Mouse (Mus musculus) hindbrain, embryonic 11.5 days (tissue): Measurements from ENCODE around the gene L3hypdh. TPM values are rescaled to one million over a fixed set of nuclear protein-coding genes. Genes with fewer than 3 reads are reported as not detected.

Source experiments
- ATAC-seq: fragments of 200-750 bp; cut with Nextera tagmentation; 2 replicates; pipeline ENCODE4 v1.8.0; 2017; ENCODE audit warnings: mild to moderate bottlenecking, moderate TSS enrichment, moderate library complexity; ENCODE audit not compliant: low FRiP score
- DNase-seq: peaks from one replicate; pipeline ENCODE4 v3.0.0-alpha.2; 2015; ENCODE audit warnings: low spot score
- H3K27ac ChIP-seq: fragments of 300-500 bp; sonication (generic); 2 replicates; pipeline ENCODE4 v1.5.1; 2014; ENCODE audit warnings: mild to moderate bottlenecking, low read depth, low read length
- H3K27me3 ChIP-seq: fragments of 300-500 bp; sonication (generic); 2 replicates; pipeline ENCODE4 v1.6.1; 2014; ENCODE audit warnings: mild to moderate bottlenecking, low read length, moderate library complexity, mixed read lengths; ENCODE audit not compliant: control insufficient read depth, insufficient read depth
- H3K36me3 ChIP-seq: fragments of 300-500 bp; sonication (generic); 2 replicates; pipeline ENCODE4 v1.6.1; 2014; ENCODE audit warnings: mild to moderate bottlenecking, low read length, moderate library complexity, mixed read lengths; ENCODE audit not compliant: control insufficient read depth, insufficient read depth
- H3K4me1 ChIP-seq: fragments of 300-500 bp; sonication (generic); replicated peaks from 2 replicates; pipeline ENCODE4 v1.6.1; 2014; ENCODE audit warnings: low read length, mixed read lengths; ENCODE audit not compliant: control insufficient read depth, insufficient read depth
- H3K4me2 ChIP-seq: fragments of 300-500 bp; sonication (generic); replicated peaks from 2 replicates; pipeline ENCODE4 v1.6.1; 2014; ENCODE audit warnings: mild to moderate bottlenecking, low read depth, low read length
- H3K4me3 ChIP-seq: fragments of 300-500 bp; sonication (generic); 2 replicates; pipeline ENCODE4 v1.5.1; 2014; ENCODE audit warnings: low read depth, low read length
- H3K9ac ChIP-seq: fragments of 300-500 bp; sonication (generic); 2 replicates; pipeline ENCODE4 v1.6.1; 2014; ENCODE audit warnings: low read depth, low read length
- H3K9me3 ChIP-seq: fragments of 300-500 bp; sonication (generic); 2 replicates; pipeline ENCODE4 v1.6.1; 2016; ENCODE audit warnings: low read length; ENCODE audit not compliant: control insufficient read depth
- WGBS: fragments of 180-500 bp; shearing (Covaris S2); extraction: QIAGEN DNeasy Blood & Tissue Kit; methylation state at CpG from one replicate; pipeline ENCODE4 v1.1.7; 2014; 5-methylcytosine and 5-hydroxymethylcytosine counted together
- polyA plus RNA-seq: library from polyadenylated mRNA; unstranded; fragments of >200 nt; fragmentation: Nextera tagmentation; extraction: Ambion mirVana; gene quantifications from 2 replicates; pipeline ENCODE4 v1.2.1, GENCODE M21; 2014

The L3hypdh gene
- polyA plus RNA-seq, result 9.8 and 11.2 TPM in 2 replicates

DNA sequence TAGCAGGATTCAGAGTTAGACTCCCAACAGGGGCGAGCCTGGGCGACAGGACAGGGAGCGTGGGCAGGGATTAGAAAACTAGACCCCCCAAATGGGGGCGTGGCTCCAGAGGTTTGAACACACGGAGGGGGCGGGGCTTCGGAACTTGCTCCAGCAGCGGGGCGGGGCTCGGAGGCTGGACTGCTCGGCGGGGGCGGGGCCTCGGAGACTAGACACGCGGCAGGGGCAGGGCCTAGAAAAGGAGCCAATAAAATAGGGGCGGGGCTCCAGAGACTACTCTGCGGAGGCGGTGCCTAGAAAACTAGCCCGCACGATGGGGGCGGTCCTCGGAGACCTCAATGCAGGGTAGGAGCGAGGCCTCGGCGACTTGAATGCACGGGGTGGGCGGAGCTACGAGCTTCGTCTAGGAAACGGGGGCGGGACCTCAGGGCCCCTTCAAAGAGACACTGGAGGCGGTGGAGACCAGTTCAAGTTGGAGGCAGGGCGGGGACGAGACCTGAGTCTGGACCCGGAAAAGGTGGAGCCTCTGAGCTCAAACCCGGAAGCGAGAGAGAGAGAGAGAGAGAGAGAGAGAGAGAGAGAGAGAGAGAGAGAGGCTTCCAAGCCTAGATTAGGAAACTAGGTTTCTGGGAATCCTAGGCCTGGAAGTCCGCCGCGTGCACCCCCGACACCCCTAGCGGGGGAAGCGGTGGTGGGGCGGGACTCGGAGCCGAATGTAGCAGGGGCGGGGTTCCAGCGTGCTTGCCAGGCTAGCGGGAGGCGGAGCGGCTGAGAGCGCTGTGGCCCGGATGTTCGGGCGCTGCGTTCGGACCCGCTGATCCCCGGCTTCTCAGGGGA is at the start of gene L3hypdh, which contains the start of gene Jkamp:
Gene L3hypdh (minus strand): TSS at position 111 of the 837 bp plus-strand sequence.
Gene Jkamp (plus strand): TSS at position 261 of the 837 bp plus-strand sequence.
- Histone ChIP-seq H3K27me3 (no peaks in the 10 kb centered on the region), H3K4me2 (peak within 1 kb of the TSS; percentile 91)
- WGBS, result under 1% methylated on average over 54 of the region's 60 CpGs

DNA sequence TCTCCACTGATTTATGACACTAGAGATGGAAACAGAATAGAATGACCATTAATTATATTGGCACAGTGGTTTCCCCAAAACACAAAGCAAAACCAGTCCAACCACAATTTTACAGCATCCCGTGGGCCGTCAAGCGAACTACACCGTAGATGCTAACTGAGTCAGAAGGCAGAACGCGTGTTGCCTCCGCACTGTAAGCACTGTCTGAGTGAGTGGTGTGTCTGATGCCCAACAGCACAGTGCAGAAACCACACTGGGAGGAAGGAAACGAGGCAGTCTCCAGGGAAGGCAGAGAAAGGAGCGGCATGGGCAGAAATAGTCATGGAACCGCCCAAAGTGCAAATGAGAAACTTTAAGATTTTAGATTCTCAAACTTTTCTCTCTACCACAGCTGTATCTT is 44.0 kb upstream of the L3hypdh start:
- Histone ChIP-seq H3K27ac (no peak overlapping the region), H3K4me3 (no peak overlapping the region), H3K27me3 (no peaks in the 10 kb centered on the region), H3K9ac (no peak overlapping the region), H3K36me3 (no peaks in the 10 kb centered on the region), H3K9me3 (no peaks in the 10 kb centered on the region), H3K4me1 (no peaks in the 10 kb centered on the region), H3K4me2 (no peak overlapping the region)
- DNase-seq, result no peak
- 94% methylated on average over 10 of the region's 10 CpGs for WGBS
- no peak for ATAC-seq

More for the DNA sequence above, at the start of gene L3hypdh, which contains the start of gene Jkamp:
- ATAC-seq (peak; percentile 98), DNase-seq (peak; percentile 100)
- Histone ChIP-seq H3K4me3 (peak within 1 kb of the TSS; percentile 68), H3K36me3 (no peaks in the 10 kb centered on the region), H3K4me1 (peaks cover 5% of the 10 kb centered on the region), H3K27ac (peak within 1 kb of the TSS; percentile 97), H3K9me3 (no peaks in the 10 kb centered on the region), H3K9ac (peak within 1 kb of the TSS; percentile 91)

DNA sequence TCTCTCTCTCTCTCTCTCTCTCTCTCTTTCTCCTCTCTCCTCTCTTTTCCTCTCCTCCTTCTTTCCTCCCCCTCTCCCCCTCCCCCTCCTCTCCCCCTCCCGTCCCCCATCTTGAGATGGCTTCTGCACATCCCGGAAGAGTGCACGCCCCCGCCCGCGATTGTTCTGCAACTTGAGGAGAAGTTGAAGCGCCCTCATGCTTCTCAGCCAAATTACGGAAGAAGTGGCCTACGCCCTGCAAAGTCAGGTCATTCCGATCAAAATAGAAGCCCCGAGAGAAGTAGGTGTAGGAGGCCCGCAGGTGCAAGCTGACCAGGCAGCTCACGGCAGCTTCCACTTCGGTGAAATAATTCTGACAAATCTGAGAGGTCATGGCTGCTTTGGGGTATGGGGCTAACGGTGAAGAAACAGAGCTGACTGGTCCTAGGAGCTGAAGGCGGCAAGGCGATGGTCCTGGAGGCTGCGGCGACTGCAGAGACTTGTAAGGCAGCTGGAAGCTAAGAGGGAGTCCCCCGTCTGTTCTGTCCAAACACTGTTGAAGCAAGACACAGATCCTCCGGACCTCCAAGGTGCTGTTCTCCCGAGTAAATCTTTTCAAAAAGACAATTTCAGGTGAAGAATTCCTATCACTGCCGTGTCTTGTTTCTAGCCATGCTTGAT is 30.6 kb upstream of the L3hypdh start:
- DNase-seq (no peak), ATAC-seq (no peak)
- Histone ChIP-seq H3K4me2 (no peak overlapping the region), H3K27me3 (no peaks in the 10 kb centered on the region), H3K27ac (no peak overlapping the region), H3K4me3 (no peak overlapping the region), H3K36me3 (no peaks in the 10 kb centered on the region), H3K4me1 (no peaks in the 10 kb centered on the region), H3K9ac (no peak overlapping the region), H3K9me3 (no peaks in the 10 kb centered on the region)
- 85% methylated on average over 22 of the region's 23 CpGs for WGBS

DNA sequence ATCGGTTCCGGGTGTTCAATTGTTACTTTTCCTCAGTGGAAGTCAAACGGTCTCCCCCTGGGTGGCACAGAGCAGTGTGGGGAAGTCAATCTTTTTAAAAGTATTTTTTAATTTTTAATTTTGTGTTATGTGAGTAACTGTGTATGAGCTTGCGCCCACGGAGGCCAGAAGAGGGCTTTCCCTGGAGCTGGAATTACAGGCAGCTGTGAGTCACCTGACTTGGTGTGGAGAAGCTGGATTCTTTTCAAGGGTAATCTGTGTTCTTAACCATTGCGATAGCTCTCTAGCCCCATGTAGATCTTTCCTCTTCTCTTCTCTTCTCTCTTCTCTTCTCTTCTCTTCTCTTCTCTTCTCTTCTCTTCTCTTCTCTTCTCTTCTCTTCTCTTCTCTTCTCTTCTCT is 29.9 kb upstream of the L3hypdh start:
- Histone ChIP-seq H3K4me3 (no peak overlapping the region), H3K4me1 (no peaks in the 10 kb centered on the region), H3K27ac (no peak overlapping the region), H3K4me2 (no peak overlapping the region), H3K9me3 (no peaks in the 10 kb centered on the region), H3K36me3 (no peaks in the 10 kb centered on the region), H3K9ac (no peak overlapping the region), H3K27me3 (no peaks in the 10 kb centered on the region)
- DNase-seq (no peak), ATAC-seq (no peak)
- 81% methylated on average over 6 of the region's 6 CpGs for WGBS

DNA sequence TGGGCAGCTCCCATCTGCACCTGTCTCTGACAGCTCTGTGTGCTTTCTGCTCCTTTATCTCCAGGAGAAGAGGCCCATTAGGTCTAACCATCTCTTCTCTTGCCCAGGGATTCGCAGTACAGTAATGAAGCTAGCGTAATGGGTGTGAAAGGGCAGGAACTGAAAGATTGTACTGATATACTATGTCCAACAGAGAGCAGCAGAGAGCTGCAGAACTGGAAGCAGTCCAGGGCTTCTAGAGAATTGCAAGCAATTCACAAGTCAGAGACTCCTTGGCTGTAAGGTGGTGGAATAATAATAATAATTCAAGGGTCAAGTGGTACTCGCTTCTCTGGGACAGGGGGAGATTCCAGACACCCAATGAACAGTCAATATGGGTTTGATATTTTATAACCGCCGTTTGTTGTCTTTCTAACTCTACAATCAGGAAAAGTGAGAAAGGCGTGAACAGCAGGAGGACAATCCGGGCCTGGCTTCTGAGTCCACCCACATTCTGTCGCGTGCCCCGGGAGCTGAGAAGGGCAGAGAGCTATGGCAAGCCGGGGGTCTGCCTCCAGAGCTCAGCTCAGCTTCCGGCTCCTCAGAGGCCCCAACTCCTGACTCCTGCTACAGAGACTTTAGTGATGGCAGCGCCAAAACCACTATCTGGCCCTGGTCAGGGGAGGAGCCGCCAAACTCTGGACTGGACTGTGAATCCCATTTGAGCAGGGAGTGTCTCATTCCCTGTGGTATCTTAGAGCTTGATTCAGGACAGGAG is 19.5 kb upstream of the L3hypdh start:
- peak; percentile 74 for ATAC-seq
- H3K4me2 ChIP-seq, result no peak overlapping the region

DNA sequence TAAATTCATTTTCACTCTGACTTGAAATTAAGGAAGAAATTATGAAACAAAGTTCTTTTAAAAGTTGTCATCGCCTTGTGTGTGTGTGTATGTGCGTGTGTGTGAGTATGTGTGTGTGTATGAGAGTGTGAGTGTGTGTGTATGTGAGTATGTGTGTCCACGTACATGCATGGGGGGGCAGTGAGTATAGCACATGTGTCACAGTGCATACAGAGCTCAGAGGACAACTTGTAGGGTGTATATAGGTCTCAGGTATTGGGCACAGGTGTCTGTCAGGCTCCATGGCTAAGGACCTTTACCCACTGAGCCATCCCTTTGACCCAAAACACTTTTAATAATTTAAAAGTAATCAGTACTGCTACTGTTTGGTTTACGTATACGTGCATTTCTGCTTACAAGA is 18.8 kb upstream of the L3hypdh start:
- Histone ChIP-seq H3K4me3 (no peak overlapping the region), H3K36me3 (no peaks in the 10 kb centered on the region), H3K4me1 (no peaks in the 10 kb centered on the region), H3K9ac (no peak overlapping the region), H3K27ac (no peak overlapping the region), H3K27me3 (no peaks in the 10 kb centered on the region), H3K9me3 (no peaks in the 10 kb centered on the region), H3K4me2 (no peak overlapping the region)
- DNase-seq, result no peak
- no peak for ATAC-seq
- WGBS, result 85% methylated on average over 5 of the region's 5 CpGs

More for the DNA sequence above, 19.5 kb upstream of the L3hypdh start:
- Histone ChIP-seq H3K36me3 (no peaks in the 10 kb centered on the region), H3K4me1 (no peaks in the 10 kb centered on the region), H3K4me3 (no peak overlapping the region), H3K9ac (no peak overlapping the region), H3K9me3 (no peaks in the 10 kb centered on the region), H3K27ac (no peak overlapping the region), H3K27me3 (no peaks in the 10 kb centered on the region)
- DNase-seq, result peak; percentile 83
- WGBS, result 34% methylated on average over 14 of the region's 14 CpGs

DNA sequence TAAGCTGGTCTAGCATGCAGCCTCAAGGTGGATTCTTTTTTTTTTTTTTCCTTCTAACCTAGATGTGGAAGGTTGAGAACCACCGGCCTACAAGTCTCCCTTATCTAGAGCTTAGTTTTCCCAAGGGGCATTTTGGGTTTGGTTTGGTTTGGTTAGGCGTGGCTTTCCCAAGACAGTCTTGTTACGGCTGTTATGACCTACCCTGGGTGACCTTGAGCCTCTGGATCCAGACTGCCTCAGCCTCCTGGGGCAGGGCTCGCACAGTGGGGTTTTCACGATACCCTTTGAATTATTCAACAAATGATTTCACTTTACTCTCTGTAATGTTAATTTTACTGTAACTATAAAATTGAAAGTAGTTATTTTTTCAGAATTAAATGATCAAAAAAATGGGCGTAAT is 17.5 kb upstream of the L3hypdh start:
- no peak for ATAC-seq
- DNase-seq, result no peak

DNA sequence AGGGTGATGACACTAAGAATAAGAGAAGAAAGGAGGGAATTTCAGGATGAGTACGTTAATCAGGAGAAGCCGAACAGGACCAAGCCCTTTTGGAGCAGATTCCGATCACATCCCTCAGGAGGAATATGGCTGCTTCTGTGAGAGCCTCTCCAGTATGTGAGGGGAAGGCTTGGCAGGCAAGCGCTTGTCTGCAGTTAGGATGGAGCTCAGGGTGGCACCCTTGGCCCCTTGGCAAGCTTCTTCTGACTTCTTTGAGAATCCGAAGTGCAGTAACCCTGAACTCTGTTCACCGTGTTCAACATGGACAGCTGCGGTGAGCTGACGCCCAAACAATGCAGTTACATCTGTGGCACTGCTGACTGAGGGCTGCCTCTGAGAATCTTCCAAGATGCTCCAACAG is 11.7 kb upstream of the L3hypdh start:
- no peak for ATAC-seq
- H3K36me3 ChIP-seq, result peaks cover 9% of the 10 kb centered on the region; the same call in 1 of the 2 replicates

More for the DNA sequence above, 17.5 kb upstream of the L3hypdh start:
- WGBS, result 85% methylated on average over 6 of the region's 6 CpGs
- Histone ChIP-seq H3K27me3 (no peaks in the 10 kb centered on the region), H3K4me1 (no peaks in the 10 kb centered on the region), H3K4me3 (no peak overlapping the region), H3K4me2 (no peak overlapping the region), H3K9ac (no peak overlapping the region), H3K9me3 (no peaks in the 10 kb centered on the region), H3K36me3 (no peaks in the 10 kb centered on the region; the same call in 1 of the 2 replicates), H3K27ac (no peak overlapping the region)

More for the DNA sequence above, 11.7 kb upstream of the L3hypdh start:
- Histone ChIP-seq H3K9me3 (no peaks in the 10 kb centered on the region), H3K9ac (no peak overlapping the region), H3K4me3 (no peak overlapping the region), H3K27ac (no peak overlapping the region), H3K4me1 (no peaks in the 10 kb centered on the region), H3K27me3 (no peaks in the 10 kb centered on the region), H3K4me2 (no peak overlapping the region)
- WGBS, result 93% methylated on average over 8 of the region's 8 CpGs
- no peak for DNase-seq
